Mouse (Mus musculus) MN1 (cell line): ENCODE data around the gene Prss53.

Experiments
- DNase-seq: peaks from one replicate; pipeline ENCODE4 v3.0.0-alpha.2; 2016; ENCODE audit warnings: low spot score

Prss53 gene

GRCm38 (mm10) chr7:127890798-127891197 lies at the start of gene Prss53:
Prss53 (minus strand) TSS chr7:127890970.
- no peak for DNase-seq

- no peak for DNase-seq
These were observed 45.6 kb upstream of the Prss53 start for GRCm38 (mm10) chr7:127936216-127936884.

- DNase-seq, result no peak
These were observed 45.0 kb upstream of the Prss53 start for GRCm38 (mm10) chr7:127935748-127936159.

GRCm38 (mm10) chr7:127935028-127935722 lies 44.4 kb upstream of the Prss53 start:
- DNase-seq, result peak; percentile 97

- no peak for DNase-seq
These were observed 43.3 kb upstream of the Prss53 start for GRCm38 (mm10) chr7:127934075-127934474.

GRCm38 (mm10) chr7:127932273-127933031 lies 41.7 kb upstream of the Prss53 start:
- no peak for DNase-seq

GRCm38 (mm10) chr7:127931351-127932135 lies 40.8 kb upstream of the Prss53 start:
- peak; percentile 46 for DNase-seq

- DNase-seq, result no peak
These were observed 39.9 kb upstream of the Prss53 start for GRCm38 (mm10) chr7:127930636-127931035.

- DNase-seq, result no peak
These were observed 39.2 kb upstream of the Prss53 start, which contains the start of gene Prss8 for GRCm38 (mm10) chr7:127929923-127930322. Prss8 (minus strand) TSS chr7:127930104.

- DNase-seq, result no peak
These were observed 37.8 kb upstream of the Prss53 start for GRCm38 (mm10) chr7:127928596-127928995.

- DNase-seq, result no peak
These were observed 37.0 kb upstream of the Prss53 start for GRCm38 (mm10) chr7:127927726-127928125.

- DNase-seq, result no peak
These were observed 36.1 kb upstream of the Prss53 start for GRCm38 (mm10) chr7:127926846-127927245.

- DNase-seq, result no peak
These were observed 35.3 kb upstream of the Prss53 start for GRCm38 (mm10) chr7:127926066-127926465.

- DNase-seq, result no peak
These were observed 34.5 kb upstream of the Prss53 start for GRCm38 (mm10) chr7:127925252-127925651.

GRCm38 (mm10) chr7:127923714-127924113 lies 32.9 kb upstream of the Prss53 start:
- no peak for DNase-seq

- no peak for DNase-seq
These were observed 31.9 kb upstream of the Prss53 start for GRCm38 (mm10) chr7:127922451-127923275.

GRCm38 (mm10) chr7:127921516-127921915 lies 30.7 kb upstream of the Prss53 start:
- peak; percentile 33 for DNase-seq

GRCm38 (mm10) chr7:127919290-127919689 lies 28.5 kb upstream of the Prss53 start:
- peak; percentile 30 for DNase-seq

- peak; percentile 41 for DNase-seq
These were observed 27.4 kb upstream of the Prss53 start for GRCm38 (mm10) chr7:127918203-127918602.

- peak; percentile 79 for DNase-seq
These were observed 24.5 kb upstream of the Prss53 start for GRCm38 (mm10) chr7:127915293-127915692.

- no peak for DNase-seq
These were observed 22.2 kb upstream of the Prss53 start for GRCm38 (mm10) chr7:127912938-127913337.
